Mouse (Mus musculus): Measurements from ENCODE around the gene Esrrg.

Gene Esrrg

GRCm38 (mm10) chr1:187706046-187706445 is 97.5 kb downstream of the Esrrg start:
- no peak for DNase-seq (ENCODE audit: low spot score in 2 of 2)

- DNase-seq (ENCODE audit: low spot score in 2 of 2), result no peak
These were observed 98.6 kb downstream of the Esrrg start for GRCm38 (mm10) chr1:187707176-187707575.

DNA sequence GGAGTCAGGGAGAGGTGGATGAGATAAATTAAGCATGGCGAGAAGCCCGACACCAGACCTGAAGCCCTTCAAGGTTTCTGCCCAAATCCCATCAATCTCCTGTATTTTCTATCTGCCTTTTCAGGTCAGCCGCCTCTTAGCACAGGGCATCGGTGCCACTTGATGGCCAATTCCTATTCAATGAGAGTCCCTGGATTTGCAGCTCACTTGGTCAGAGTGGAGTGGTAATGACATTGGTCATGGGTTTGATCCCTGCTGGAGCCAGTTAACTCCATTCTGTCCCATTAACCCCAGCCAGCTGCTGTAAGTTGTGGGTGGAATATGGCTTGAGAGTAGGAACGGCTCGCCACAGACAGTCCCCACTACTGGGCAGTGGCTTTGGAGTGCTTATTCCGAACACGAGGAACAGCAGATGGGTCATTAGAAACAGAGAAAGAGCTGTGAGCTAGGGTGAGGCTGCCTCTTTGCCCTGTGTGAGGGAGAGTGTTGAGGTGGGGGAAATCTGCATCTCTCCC is 101.9 kb downstream of the Esrrg start:
- DNase-seq (ENCODE audit: low spot score in 2 of 2), result no peak

GRCm38 (mm10) chr1:187721035-187721434 is 112.4 kb downstream of the Esrrg start:
- DNase-seq (ENCODE audit: low spot score in 2 of 2), result peak; percentile 8 to 21

GRCm38 (mm10) chr1:187722016-187722415 is 113.4 kb downstream of the Esrrg start:
- no peak for DNase-seq (ENCODE audit: low spot score in 2 of 2)

DNA sequence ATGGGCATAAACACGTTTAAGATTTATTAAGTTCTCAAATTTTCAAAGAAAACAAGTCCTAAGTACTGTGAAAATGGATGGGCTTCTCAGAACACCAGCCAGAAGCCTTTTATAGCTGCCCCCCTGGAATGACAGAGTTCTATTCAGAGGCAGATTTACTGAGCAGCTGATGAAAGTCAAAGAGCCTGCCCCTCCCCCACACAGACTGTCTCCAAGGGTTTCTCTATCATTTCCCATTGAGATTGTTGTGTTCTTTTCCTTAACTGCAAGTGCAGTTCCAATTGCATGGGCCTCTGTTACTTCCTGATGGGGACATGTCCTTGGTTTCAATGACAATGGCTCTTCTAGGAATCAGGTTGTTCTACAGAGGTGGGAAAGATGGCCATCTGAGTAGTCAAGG is 116.1 kb downstream of the Esrrg start:
- DNase-seq (ENCODE audit: low spot score in 2 of 2), result no peak

DNA sequence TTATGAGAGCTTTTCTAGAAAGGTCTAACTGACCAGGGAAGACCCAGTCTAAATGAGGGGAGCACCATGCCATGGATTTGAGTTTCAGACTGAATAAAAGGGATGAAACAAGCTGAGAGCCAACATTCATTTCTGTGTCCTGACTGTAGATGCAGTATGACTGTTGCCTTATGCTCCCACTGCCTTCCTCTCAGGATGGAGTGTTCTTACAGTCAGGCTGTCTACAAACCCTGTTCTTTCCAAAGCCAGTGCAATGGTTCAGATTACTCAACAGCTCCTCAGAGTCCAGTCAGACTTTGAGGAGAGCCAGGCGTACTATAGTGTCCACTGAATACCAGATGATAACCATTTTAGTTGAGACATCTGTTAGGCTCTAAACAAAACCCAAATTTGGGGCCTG is 116.8 kb downstream of the Esrrg start:
- DNase-seq (ENCODE audit: low spot score in 2 of 2), result no peak

DNA sequence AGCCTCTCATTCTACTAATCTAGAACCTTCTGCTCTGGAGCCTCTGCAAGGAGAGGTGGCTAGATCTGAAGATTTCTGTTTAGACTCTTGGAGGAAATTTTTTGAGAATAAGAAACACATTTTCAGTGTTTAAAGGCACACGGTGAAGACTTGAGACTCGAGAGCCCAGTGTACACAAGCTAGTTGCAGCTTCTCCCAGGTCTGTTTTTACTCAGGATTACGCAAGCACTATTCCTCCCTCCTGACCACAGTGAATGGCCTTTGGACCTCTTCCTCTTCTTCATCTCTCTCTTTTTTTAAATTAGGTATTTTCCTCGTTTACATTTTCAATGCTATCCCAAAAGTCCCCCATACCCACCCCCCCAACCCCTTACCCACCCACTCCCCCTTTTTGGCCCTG is 122.6 kb downstream of the Esrrg start:
- no peak for DNase-seq (ENCODE audit: low spot score in 2 of 2)

- DNase-seq (ENCODE audit: low spot score in 2 of 2), result no peak
These were observed 127.9 kb downstream of the Esrrg start for GRCm38 (mm10) chr1:187736507-187736906.

GRCm38 (mm10) chr1:187737296-187737695 is 128.7 kb downstream of the Esrrg start:
- no peak for DNase-seq (ENCODE audit: low spot score in 2 of 2)

DNA sequence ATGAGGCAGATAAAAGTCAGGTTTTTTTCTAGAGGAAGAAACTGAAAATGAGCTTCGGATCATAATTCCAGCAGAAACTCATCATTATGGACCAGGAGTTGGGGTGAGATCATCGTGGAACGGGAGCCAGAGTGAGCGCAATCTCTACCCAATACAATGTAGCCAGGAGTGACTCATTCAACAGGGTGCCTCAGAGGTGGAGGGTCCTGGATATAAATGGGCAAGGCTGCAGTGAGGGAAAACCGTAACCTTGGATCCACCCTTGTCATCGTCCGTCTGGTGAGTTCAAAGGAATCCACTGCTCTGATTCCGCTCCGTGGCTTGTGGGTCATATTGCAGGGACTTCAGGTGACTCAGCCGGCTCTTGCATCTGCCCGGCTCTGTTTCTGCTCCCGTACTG is 131.9 kb downstream of the Esrrg start:
- DNase-seq (ENCODE audit: low spot score in 2 of 2), result no peak

- DNase-seq (ENCODE audit: low spot score in 2 of 2), result no peak
These were observed 132.7 kb downstream of the Esrrg start for GRCm38 (mm10) chr1:187741306-187741705.

DNA sequence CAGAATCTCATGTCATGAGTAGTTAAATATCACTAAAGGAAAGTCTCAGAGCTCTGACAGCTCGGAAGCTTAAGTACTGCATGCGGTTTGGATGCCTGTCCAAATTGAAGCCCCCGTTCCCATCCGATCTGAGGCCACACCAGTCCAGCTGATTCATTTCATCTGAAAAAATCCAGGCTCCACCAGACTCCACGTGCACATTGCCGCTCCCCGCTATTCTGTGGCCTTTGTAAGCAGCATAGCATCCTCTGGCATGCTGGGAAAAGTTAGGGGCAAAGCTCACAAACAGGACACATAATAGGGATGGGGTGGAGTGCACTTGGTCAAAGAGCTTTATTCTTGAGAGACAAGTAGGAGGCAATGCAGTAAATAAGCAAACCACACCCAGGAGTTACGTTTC is 133.5 kb downstream of the Esrrg start:
- DNase-seq (ENCODE audit: low spot score in 2 of 2), result no peak

- DNase-seq (ENCODE audit: low spot score in 2 of 2), result no peak
These were observed 140.7 kb downstream of the Esrrg start for GRCm38 (mm10) chr1:187749294-187749693.

DNA sequence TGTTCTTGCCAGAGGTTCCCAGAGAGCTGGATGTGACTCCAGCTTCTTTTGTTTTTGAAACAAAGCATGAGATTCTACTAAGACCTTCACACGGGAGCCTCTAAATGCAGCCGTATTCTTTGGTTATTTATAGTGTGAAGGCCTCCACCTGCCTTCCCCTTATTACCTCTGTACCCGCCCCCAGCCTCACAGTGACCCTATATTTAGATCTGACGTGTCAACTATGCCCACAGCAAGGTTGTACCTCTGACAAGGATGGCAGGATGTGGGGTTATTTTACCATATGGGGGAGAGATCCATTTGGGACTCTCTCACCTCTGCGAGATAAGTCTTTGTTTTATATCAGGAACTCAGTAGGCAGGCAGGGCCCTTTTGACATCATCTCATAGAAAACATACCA is 141.3 kb downstream of the Esrrg start:
- no peak for DNase-seq (ENCODE audit: low spot score in 2 of 2)

DNA sequence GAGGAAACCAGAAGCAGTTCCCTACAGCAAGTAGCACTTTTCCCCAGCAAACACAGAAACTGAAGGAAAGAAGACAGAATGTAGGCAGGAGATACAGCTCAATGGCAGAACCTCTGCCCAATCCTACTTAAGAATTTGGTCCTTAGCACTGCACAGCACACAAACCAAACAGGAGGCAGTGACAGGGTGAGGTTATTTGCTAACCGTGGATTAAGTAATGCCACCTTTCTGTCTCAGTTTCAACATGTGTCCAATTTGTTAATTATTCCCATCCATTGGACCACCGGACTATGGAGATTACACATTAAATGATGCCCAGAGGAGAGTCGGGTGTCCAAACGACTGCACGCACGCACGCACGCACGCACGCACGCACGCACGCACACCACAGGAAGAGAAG is 146.9 kb downstream of the Esrrg start:
- DNase-seq (ENCODE audit: low spot score in 2 of 2), result no peak

- no peak for DNase-seq (ENCODE audit: low spot score in 2 of 2)
These were observed 149.4 kb downstream of the Esrrg start for GRCm38 (mm10) chr1:187757981-187758380.

GRCm38 (mm10) chr1:187758546-187758945 is 150.0 kb downstream of the Esrrg start:
- no peak for DNase-seq (ENCODE audit: low spot score in 2 of 2)

- no peak for DNase-seq (ENCODE audit: low spot score in 2 of 2)
These were observed 150.9 kb downstream of the Esrrg start for GRCm38 (mm10) chr1:187759536-187759935.

DNA sequence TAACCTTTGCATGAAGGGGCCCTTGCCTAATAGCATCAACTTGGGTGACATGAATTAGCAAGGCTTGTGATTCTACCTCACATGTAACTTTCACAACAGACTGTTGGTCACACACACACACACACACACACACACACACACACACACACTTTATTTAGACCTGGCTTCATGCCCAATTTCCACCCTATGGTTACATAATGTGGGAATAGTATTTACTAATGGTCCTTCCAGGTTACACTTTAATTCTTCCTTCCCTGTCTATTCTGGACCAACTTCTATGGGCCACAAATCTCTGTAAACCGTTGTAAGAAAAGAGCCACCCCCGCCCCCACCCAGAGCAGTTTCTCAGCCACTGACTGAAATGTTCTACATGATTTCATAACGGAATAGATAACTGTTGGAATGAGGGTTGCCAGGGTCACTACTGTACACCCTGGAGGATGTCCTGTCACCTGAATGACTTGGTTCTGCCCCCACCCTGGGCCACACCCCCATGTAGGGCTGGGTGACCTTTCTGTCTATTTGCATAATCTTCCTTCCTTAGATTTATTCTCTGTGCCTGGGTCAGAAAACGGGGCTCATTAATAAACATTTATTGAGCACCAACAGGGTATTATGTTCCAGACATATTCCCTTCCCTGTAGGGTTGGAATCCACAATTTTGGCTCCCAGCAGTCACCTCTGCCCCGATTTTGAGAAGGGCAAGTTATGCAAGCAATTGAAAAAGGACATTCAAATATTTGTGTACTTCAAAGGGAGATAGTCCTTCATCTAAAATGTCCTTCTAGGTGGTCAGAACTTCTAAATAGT is 154.3 kb downstream of the Esrrg start:
- no peak for DNase-seq (ENCODE audit: low spot score in 2 of 2)

- no peak for DNase-seq (ENCODE audit: low spot score in 2 of 2)
These were observed 154.8 kb downstream of the Esrrg start for GRCm38 (mm10) chr1:187763451-187763755.

DNA sequence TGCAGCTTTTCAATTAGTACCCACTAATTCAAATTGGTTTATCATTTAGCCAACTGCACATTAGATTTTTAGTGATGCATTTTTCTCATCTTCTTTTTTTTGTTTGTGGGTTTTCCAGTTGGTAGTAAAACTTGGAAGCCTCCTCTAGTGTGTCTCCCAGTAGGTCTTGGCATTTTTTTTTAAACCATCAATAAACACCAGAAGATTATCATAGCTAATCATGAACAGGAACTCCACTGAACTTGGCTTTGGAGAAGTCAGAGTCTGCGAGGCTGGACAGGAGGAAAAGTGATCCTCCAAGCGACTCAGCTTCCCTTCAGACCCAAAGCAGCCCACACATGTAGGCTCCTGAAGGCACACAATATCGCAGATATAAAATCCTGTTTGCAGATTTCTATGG is 155.2 kb downstream of the Esrrg start:
- DNase-seq (ENCODE audit: low spot score in 2 of 2), result no peak

DNA sequence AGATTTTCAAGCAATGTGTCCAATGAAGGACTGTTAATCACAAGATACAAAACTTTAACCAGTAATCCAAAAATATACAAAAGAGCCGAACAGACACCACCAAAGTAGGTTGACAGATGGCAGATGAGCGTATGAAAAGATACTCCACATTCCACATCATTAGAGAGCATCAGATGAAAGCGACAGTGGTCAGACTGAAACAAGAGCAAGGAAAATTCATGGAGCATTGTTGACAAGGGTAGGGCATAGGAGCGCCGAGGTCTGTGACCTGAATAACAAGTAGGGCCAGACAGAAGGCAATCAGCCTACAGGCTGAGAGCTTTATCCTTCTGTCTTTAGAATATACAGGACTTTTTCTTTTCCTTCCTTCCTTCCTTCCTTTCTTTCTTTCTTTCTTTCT is 157.0 kb downstream of the Esrrg start:
- no peak for DNase-seq (ENCODE audit: low spot score in 2 of 2)

DNA sequence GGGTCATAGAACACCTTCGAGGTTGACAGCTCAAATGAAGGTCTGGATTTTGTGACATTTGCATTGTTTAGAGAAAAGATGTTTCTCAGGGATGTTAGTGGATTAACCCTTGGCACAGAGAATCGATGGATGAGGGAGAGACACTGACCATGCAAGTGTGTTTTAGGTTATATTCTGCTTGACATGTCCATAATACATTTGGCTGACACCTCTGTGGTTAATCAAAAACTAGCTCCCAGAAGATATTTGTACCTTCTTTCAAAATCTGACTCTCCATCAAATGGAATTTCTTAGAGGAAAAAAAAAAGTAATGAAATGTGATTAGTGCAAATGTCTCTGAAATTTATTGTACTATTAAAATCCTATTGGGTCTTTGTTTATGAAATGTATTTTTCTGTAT is 158.8 kb downstream of the Esrrg start:
- no peak for DNase-seq (ENCODE audit: low spot score in 2 of 2)

Measured in right cerebral cortex, adult 2 months (tissue).